7 mouse cellular contexts compared by ENCODE assay signal in the genomic region with DNA sequence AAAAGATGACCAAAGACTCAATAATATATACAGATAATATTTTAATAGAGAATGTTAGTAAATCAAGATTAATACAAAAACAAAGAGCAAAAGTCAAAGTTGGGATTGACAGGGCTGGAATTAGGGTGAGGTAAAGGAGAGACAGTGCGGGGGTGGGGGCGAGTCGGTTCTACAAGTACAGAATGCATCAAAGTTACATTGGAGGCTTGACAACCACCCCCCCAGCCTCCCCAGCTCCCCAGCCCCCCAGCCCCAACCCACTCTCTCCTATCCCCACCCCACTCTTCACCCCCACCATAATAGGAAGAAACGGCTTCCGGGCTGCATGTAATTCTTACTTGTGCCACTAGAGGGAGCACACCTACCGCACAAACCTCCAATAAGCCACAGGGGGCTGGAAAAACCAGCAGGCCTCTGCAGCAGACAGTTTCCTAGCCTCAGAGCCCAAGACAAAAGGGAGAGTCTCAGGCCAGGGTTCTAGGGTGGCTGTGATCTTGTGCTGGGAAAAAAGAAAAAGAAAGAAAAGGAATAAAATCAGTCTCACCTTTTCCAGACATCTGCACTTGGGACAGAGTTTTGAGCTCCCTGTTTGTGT. TPM values are rescaled to one million over a fixed set of nuclear protein-coding genes. Genes with fewer than 3 reads are reported as not detected.
DNase-seq lines count a peak whose midpoint lies in the region; ATAC-seq and TF ChIP-seq lines count a peak whose summit lies in the region.

No protein-coding gene starts in this region.

- H3K27ac ChIP-seq in hindbrain, postnatal 0 days = no peak overlapping the region
- no peak overlapping the region for H3K27ac ChIP-seq in left cerebral cortex, adult 2 months

- H3K9me3 ChIP-seq in hindbrain, postnatal 0 days (ENCODE audit: low read length) = 0 out of 2 replicates have a peak, but pooled peaks cover 3% of the 10 kb centered on the region

- TF ChIP-seq CTCF in hindbrain, postnatal 0 days (IDR thresholded peaks at IDR 0.05; ENCODE audit: low read depth) = peak; percentile 91
- peak; percentile 76 for TF ChIP-seq CTCF in left cerebral cortex, adult 2 months (IDR thresholded peaks at IDR 0.05)

- H3K4me2 ChIP-seq in hindbrain, postnatal 0 days (ENCODE audit: low read depth, low read length) = no peak overlapping the region

- H3K9ac ChIP-seq in hindbrain, postnatal 0 days (replicated peaks; ENCODE audit: low read length) = no peak overlapping the region

- 17% methylated on average over 6 of the region's 6 CpGs for WGBS in hindbrain, postnatal 0 days

- no peaks in the 10 kb centered on the region for H3K36me3 ChIP-seq in hindbrain, postnatal 0 days (ENCODE audit: insufficient read depth, low read length)

- peak; percentile 54 for ATAC-seq in activated CD4-positive, CD25-positive, alpha-beta regulatory T cell, adult 4 months
- peak; percentile 87 for ATAC-seq in hindbrain, postnatal 0 days
- ATAC-seq in megakaryocyte progenitor cell, adult 5-6 weeks (replicated peaks; ENCODE audit: poor library complexity) = peak; percentile 85

- intact Hi-C loops in left cerebral cortex, adult 2 months (cut with DNase I) = loop anchor here (1.0 to 5.0 kb wide), 5 partner anchors 42 to 233 kb away; a partner anchor contains a TSS

- no peaks in the 10 kb centered on the region for H3K4me1 ChIP-seq in hindbrain, postnatal 0 days (ENCODE audit: insufficient read depth, low read length)

- peak; percentile 87 to 91 for DNase-seq in cerebellum, postnatal 25 days
- peak; percentile 11 to 35 for DNase-seq in gastrocnemius, adult 8-10 months (ENCODE audit: low spot score in 2 of 2)
- peak; percentile 92 for DNase-seq in hindbrain, postnatal 0 days (ENCODE audit: low spot score)
- peak; percentile 75 to 79 for DNase-seq in left cerebral cortex, adult 2 months (ENCODE audit: extremely low spot score in 1 of 2, low spot score in 2 of 2)
- peak; percentile 39 to 40 for DNase-seq in right cerebral cortex, postnatal 36 days (ENCODE audit: low spot score in 2 of 2)

- no peaks in the 10 kb centered on the region for H3K27me3 ChIP-seq in hindbrain, postnatal 0 days (ENCODE audit: insufficient read depth, low read length)

- H3K4me3 ChIP-seq in hindbrain, postnatal 0 days (ENCODE audit: low read length) = no peak overlapping the region
- no peak overlapping the region for H3K4me3 ChIP-seq in left cerebral cortex, adult 2 months

RNA-seq across cellular contexts. Expression of a gene that starts 19.8 kb away (rescaled TPM):
- polyA plus RNA-seq in activated CD4-positive, CD25-positive, alpha-beta regulatory T cell, adult 4 months (2017; shearing (Covaris generic)) = not detected
- 1 to 10 TPM; 1.2 to 2.1 (median 1.8) TPM for total RNA-seq in gastrocnemius, adult 8-10 months (2022)
- 13.9 and 15.7 TPM in 2 replicates for total RNA-seq in hindbrain, postnatal 0 days (2014; rRNA removed)
- polyA plus RNA-seq in hindbrain, postnatal 0 days (2015; fragmentation: Nextera tagmentation; extraction: Ambion mirVana) = 21.5 and 21.6 TPM in 2 replicates
- total RNA-seq in left cerebral cortex, adult 2 months (2021) = 1 to 10 TPM; 1.8 to 2.2 TPM
- not detected in 2 replicates for total RNA-seq in megakaryocyte progenitor cell, adult 5-6 weeks (2015)
- total RNA-seq in megakaryocyte progenitor cell, adult 5-6 weeks (2017) = not detected in 2 replicates

RNA-seq across cellular contexts. Expression of a gene that starts 34.7 kb away (rescaled TPM):
- under 1 TPM in 1 of 2 experiments, not detected in 1; 0.17 TPM for polyA plus RNA-seq in activated CD4-positive, CD25-positive, alpha-beta regulatory T cell, adult 4 months (2017; shearing (Covaris generic))
- under 1 TPM in 1 of 4 experiments, not detected in 3; 0.12 TPM for total RNA-seq in gastrocnemius, adult 8-10 months (2022)
- 2.4 and 3.5 TPM in 2 replicates for total RNA-seq in hindbrain, postnatal 0 days (2014; rRNA removed)
- polyA plus RNA-seq in hindbrain, postnatal 0 days (2015; fragmentation: Nextera tagmentation; extraction: Ambion mirVana) = 4.6 and 5.5 TPM in 2 replicates
- 1 to 10 TPM; 3.8 to 4.6 TPM for total RNA-seq in left cerebral cortex, adult 2 months (2021)
- 0.12 and 0.37 TPM in 2 replicates for total RNA-seq in megakaryocyte progenitor cell, adult 5-6 weeks (2015)
- 0.17 and 0.20 TPM in 2 replicates for total RNA-seq in megakaryocyte progenitor cell, adult 5-6 weeks (2017)

Comparison
In these comparisons a context has a peak if more than half of its experiments do, and no peak if none do; other contexts are left out.
1. DNase-seq: peak in every context shown above with its lines; median percentile 92 in hindbrain, postnatal 0 days; 89 in cerebellum, postnatal 25 days; 77 in left cerebral cortex, adult 2 months; 40 in right cerebral cortex, postnatal 36 days; 23 in gastrocnemius, adult 8-10 months.